Mouse (Mus musculus) midbrain, embryonic 14.5 days (tissue): ENCODE results near the gene Lrba. TPM values are rescaled to one million over a fixed set of nuclear protein-coding genes. Genes with fewer than 3 reads are reported as not detected.

ENCODE experiments used
- ATAC-seq: fragments of 200-750 bp; cut with Nextera tagmentation; 2 replicates; pipeline ENCODE4 v1.8.0; 2017; ENCODE audit warnings: moderate number of reproducible peaks, moderate library complexity; ENCODE audit not compliant: low FRiP score, low TSS enrichment
- DNase-seq: peaks from one replicate; pipeline ENCODE4 v3.0.0-alpha.2; 2015
- H3K27ac ChIP-seq: fragments of 300-500 bp; sonication (generic); replicated peaks from 2 replicates; pipeline ENCODE4 v1.5.1; 2014; ENCODE audit warnings: mild to moderate bottlenecking, low read depth, low read length, moderate library complexity
- H3K27me3 ChIP-seq: fragments of 300-500 bp; sonication (generic); 2 replicates; pipeline ENCODE4 v1.6.1; 2014; ENCODE audit warnings: low read length, control low read depth, mixed read lengths; ENCODE audit not compliant: control insufficient read depth, insufficient read depth
- H3K36me3 ChIP-seq: fragments of 300-500 bp; sonication (generic); 2 replicates; pipeline ENCODE4 v1.6.1; 2014; ENCODE audit warnings: low read length, control low read depth; ENCODE audit not compliant: control insufficient read depth, insufficient read depth
- H3K4me1 ChIP-seq: fragments of 300-500 bp; sonication (generic); 2 replicates; pipeline ENCODE4 v1.6.1; 2014; ENCODE audit warnings: mild to moderate bottlenecking, antibody characterized with exemption, low read length, control low read depth; ENCODE audit not compliant: control insufficient read depth, insufficient read depth
- H3K4me2 ChIP-seq: fragments of 300-500 bp; sonication (generic); 2 replicates; pipeline ENCODE4 v1.6.1; 2014; ENCODE audit warnings: mild to moderate bottlenecking, low read length, moderate library complexity
- H3K4me3 ChIP-seq: fragments of 300-500 bp; sonication (generic); replicated peaks from 2 replicates; pipeline ENCODE4 v1.5.1; 2014; ENCODE audit warnings: low read depth, low read length
- H3K9ac ChIP-seq: fragments of 300-500 bp; sonication (generic); replicated peaks from 2 replicates; pipeline ENCODE4 v1.6.1; 2014; ENCODE audit warnings: mild to moderate bottlenecking, low read length, moderate library complexity
- H3K9me3 ChIP-seq: fragments of 300-500 bp; sonication (generic); 2 replicates; pipeline ENCODE4 v1.6.1; 2016; ENCODE audit warnings: low read length, control low read depth, mixed read lengths; ENCODE audit not compliant: control insufficient read depth
- WGBS: fragments of 180-500 bp; shearing (Covaris S2); extraction: QIAGEN DNeasy Blood & Tissue Kit; methylation state at CpG from one replicate; pipeline ENCODE4 v1.1.7; 2014; 5-methylcytosine and 5-hydroxymethylcytosine counted together
- polyA plus RNA-seq: library from polyadenylated mRNA; unstranded; fragments of >200 nt; fragmentation: Nextera tagmentation; extraction: Ambion mirVana; gene quantifications from 2 replicates; pipeline ENCODE4 v1.2.1, GENCODE M21; 2014

Gene Lrba
- polyA plus RNA-seq, 1 experiment from 2014 or later, result 10.2 TPM

DNA sequence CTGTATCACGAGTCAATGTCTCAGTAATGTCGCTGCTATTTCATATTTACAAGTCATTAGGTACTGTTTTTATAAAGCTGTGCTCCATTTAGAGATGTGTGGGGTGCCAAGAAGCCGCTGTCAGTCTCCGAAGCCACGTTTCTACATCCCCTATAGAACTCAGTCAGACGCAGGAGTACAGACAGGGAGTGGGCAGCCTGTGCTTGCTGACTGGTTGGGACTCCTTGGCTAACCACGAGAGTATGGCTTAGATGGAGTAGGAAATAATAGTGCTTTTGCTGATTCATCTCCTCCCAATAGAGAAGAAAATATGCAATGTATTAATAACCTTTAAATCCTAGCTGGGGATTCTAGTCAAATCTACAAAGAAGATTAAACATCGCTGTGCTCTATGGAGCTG, 576.4 kb downstream of the Lrba start:
- Histone ChIP-seq H3K9ac (no peak overlapping the region), H3K4me2 (no peak overlapping the region), H3K4me1 (no peaks in the 10 kb centered on the region), H3K9me3 (no peaks in the 10 kb centered on the region), H3K27ac (no peak overlapping the region), H3K27me3 (no peaks in the 10 kb centered on the region), H3K4me3 (no peak overlapping the region), H3K36me3 (peaks cover 60% of the 10 kb centered on the region)
- DNase-seq, result no peak
- WGBS, result 81% methylated on average over 8 of the region's 8 CpGs
- ATAC-seq, result no peak

DNA sequence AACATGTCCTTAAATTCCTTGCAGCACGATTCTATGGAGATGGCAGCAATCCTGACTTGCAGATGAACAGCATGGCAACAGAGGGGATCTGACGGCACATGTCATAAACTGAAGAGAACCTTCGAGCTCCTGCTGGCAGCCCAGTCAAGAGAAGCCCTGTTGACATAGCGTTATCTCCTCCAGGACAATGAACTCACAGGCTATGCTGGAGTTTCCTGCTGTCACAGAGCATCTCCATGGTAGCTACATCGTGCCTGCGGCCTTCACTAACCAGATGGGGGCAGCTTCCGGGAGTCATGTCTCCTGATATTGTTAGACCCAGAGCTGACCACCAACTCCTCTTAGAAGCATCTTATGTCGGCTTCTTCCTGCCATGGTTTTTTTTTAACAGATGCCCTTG, 578.3 kb downstream of the Lrba start:
- no peak for ATAC-seq
- no peak for DNase-seq
- Histone ChIP-seq H3K4me3 (no peak overlapping the region), H3K4me2 (no peak overlapping the region), H3K4me1 (no peaks in the 10 kb centered on the region), H3K9me3 (no peaks in the 10 kb centered on the region), H3K27ac (no peak overlapping the region), H3K9ac (no peak overlapping the region), H3K36me3 (peaks cover 51% of the 10 kb centered on the region), H3K27me3 (no peaks in the 10 kb centered on the region)
- WGBS, result 44% methylated on average over 8 of the region's 8 CpGs

DNA sequence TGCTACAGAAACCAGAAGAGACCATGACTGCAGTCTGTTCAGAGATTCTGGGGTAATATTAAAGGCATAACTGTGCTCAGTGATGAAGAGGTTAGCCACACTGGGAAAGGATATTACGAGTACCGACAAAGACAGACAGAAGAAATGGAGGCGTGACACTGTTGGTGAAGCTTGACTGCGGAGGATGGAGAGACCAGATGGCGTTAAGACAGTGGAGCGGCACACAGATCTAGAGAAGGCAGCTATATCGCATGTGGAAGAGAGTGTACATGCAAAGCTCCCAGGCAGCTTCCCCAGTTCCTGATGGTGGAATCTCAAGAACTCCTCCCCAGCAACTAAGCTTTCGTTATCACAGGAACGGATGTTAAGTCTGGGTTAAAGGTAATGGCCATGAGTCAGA, 579.8 kb downstream of the Lrba start:
- H3K36me3 ChIP-seq, result peaks cover 41% of the 10 kb centered on the region
- no peak overlapping the region for H3K9ac ChIP-seq
- DNase-seq (no peak), ATAC-seq (no peak)
- H3K4me1 ChIP-seq, result no peaks in the 10 kb centered on the region
- H3K4me2 ChIP-seq, result no peak overlapping the region
- no peaks in the 10 kb centered on the region for H3K9me3 ChIP-seq
- H3K4me3 ChIP-seq, result no peak overlapping the region
- H3K27ac ChIP-seq, result no peak overlapping the region; the same call in 1 of the 2 replicates
- WGBS, result 93% methylated on average over 9 of the region's 9 CpGs
- no peaks in the 10 kb centered on the region for H3K27me3 ChIP-seq

DNA sequence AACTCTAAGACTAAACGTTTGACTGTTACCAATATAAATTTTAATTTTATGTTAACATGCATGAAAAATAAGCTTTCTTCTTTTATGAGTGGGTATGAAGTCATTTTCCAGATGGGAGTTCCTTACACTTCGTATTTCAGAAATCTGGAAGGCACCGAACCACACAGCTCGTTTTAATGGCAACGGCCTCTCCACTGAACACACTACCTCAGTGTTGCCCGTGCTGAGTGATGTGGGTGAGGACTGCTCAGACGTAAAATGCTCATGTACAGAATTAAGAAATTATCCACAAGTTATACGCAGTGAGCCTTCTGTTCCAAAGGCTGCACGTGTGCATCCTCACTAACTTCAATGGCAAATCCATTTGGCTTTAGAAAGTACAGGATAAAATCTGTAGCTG, 582.4 kb downstream of the Lrba start:
- no peaks in the 10 kb centered on the region for H3K27me3 ChIP-seq
- H3K4me2 ChIP-seq, result no peak overlapping the region
- no peak for DNase-seq
- no peak for ATAC-seq
- peaks cover 39% of the 10 kb centered on the region for H3K36me3 ChIP-seq
- H3K27ac ChIP-seq, result no peak overlapping the region
- peaks cover 6% of the 10 kb centered on the region; the same call in 1 of the 2 replicates for H3K4me1 ChIP-seq
- no peaks in the 10 kb centered on the region for H3K9me3 ChIP-seq
- H3K9ac ChIP-seq, result no peak overlapping the region
- 98% methylated on average over 9 of the region's 9 CpGs for WGBS
- H3K4me3 ChIP-seq, result no peak overlapping the region

DNA sequence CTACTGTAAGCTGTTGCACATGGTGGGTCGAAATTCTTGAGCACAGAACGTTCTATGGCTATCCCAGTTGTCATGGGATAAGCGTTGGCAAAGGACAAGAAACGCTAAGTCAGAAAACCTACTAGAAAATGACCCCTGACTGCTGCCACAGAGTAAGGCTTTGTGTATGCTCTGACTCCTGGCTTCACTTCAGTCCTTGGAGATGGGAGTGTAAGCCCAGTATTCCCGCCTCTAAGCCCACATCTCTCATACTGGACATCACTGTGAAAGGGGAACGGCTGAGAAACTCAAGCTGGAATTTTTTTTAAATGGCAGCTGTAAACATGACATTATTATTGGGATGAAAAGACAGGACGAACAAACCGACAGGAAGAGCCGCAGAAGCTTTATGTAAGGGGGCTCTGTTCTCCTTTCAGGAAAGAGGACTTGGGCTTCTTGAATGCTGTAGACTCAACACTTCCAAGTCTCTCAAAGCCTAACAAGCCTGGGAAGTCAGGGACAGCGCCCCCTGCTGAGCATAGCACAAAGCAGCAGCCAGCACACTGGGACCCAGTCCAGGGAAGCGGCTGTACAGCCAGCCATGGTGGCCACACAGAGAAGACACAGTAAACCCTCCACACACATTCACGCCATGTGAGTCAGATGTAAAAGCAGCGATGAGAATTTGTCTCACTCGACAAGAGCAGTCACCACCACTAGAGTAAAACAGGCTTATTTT, 583.4 kb downstream of the Lrba start:
- 74% methylated on average over 14 of the region's 14 CpGs for WGBS
- Histone ChIP-seq H3K27me3 (no peaks in the 10 kb centered on the region), H3K36me3 (peaks cover 31% of the 10 kb centered on the region), H3K4me3 (no peak overlapping the region), H3K4me1 (peaks cover 6% of the 10 kb centered on the region; the same call in 1 of the 2 replicates), H3K4me2 (no peak overlapping the region), H3K9me3 (no peaks in the 10 kb centered on the region), H3K27ac (no peak overlapping the region), H3K9ac (no peak overlapping the region)
- DNase-seq, result peak; percentile 65
- ATAC-seq, result no peak

DNA sequence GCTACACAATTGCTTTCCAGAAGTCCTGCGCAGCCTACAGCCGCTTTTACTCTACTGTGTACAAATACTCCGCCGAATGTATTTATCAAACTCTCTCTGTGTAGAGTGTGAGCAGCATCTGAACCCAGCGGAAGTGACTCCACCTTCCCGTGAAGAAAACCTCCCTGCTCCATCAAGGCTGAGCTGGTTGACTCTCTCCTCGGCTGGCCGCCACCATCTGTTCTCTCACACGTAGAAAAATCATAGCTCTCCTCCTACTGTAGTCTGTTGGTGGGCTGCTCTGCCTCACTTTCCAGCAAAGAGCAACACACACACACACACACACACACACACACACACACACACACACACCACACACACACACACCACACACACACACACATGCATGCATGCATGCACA, 584.7 kb downstream of the Lrba start:
- peaks cover 33% of the 10 kb centered on the region for H3K36me3 ChIP-seq
- DNase-seq (no peak), ATAC-seq (no peak)

DNA sequence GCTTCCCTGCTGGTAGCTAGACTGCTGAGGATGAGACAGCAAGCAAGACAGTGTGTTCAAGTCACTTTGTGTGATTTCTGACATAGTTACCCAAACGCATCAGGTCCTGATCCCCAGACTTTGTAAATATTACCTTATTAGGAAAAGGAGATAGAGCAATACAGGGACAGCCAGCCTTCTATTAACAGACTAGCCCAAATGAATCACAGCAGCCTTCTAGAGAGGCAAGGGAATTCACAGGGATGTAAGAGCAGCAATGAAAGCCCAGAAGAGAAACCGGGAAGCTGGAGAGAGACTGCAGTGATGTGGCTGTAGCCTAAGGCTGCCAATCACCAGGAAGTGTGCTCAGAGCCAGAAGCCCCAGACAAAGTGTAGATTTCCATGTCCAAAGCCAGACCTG, 585.2 kb downstream of the Lrba start:
- H3K4me1 ChIP-seq, result peaks cover 6% of the 10 kb centered on the region; the same call in 1 of the 2 replicates
- H3K4me2 ChIP-seq, result no peak overlapping the region
- no peak overlapping the region for H3K9ac ChIP-seq
- DNase-seq (no peak), ATAC-seq (no peak)
- H3K27me3 ChIP-seq, result no peaks in the 10 kb centered on the region
- peaks cover 33% of the 10 kb centered on the region for H3K36me3 ChIP-seq
- H3K4me3 ChIP-seq, result no peak overlapping the region
- 65% methylated on average over 2 of the region's 2 CpGs for WGBS
- no peaks in the 10 kb centered on the region for H3K9me3 ChIP-seq
- H3K27ac ChIP-seq, result peak overlapping the region; percentile 38

More for the DNA sequence above, 584.7 kb downstream of the Lrba start:
- Histone ChIP-seq H3K9me3 (no peaks in the 10 kb centered on the region), H3K4me1 (peaks cover 6% of the 10 kb centered on the region; the same call in 1 of the 2 replicates), H3K4me2 (no peak overlapping the region), H3K4me3 (no peak overlapping the region), H3K27me3 (no peaks in the 10 kb centered on the region), H3K9ac (no peak overlapping the region), H3K27ac (peak overlapping the region; percentile 38)
- 83% methylated on average over 9 of the region's 9 CpGs for WGBS

DNA sequence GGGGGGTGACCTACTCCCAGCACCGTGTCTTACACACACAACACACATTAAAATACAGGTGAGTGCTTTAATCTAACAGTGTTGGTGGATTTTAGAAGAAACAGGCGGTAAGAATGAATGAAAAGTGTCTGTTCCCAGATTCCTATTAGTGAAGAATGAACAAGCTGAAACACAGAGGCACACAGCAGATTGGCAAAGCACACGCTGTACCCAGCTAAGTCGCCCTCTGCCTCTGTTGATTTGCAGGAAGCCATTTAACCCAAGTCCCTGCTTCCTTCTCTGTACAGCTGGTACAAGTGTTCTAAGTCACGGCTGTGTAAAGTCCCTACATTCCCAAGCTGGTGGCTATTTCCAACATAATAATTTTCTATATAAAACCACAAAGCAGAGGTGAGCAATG, 586.4 kb downstream of the Lrba start:
- 92% methylated on average over 5 of the region's 5 CpGs for WGBS
- H3K27ac ChIP-seq, result no peak overlapping the region
- peaks cover 32% of the 10 kb centered on the region for H3K36me3 ChIP-seq
- no peak overlapping the region for H3K9ac ChIP-seq
- H3K4me2 ChIP-seq, result no peak overlapping the region
- no peak overlapping the region for H3K4me3 ChIP-seq
- ATAC-seq, result no peak
- no peaks in the 10 kb centered on the region for H3K9me3 ChIP-seq
- H3K27me3 ChIP-seq, result no peaks in the 10 kb centered on the region
- no peak for DNase-seq
- H3K4me1 ChIP-seq, result peaks cover 6% of the 10 kb centered on the region; the same call in 1 of the 2 replicates

DNA sequence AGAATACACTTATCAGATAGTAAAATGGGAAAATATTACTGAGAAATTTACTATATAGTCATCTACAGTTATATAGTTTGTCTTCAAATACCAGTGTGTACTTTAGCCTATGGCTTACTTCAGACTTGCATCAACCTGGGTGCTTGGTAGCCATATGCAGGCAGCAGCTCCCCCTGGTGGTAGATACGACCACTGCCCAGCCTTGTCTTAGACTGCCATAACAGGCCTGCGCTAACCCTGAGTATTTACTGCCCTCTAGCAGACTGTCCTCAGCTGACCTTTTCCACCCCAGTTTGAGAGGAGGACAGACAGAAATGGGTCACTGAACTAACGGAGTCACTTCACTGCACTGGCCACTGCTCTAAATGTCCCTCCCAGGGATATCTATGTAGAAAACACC, 588.2 kb downstream of the Lrba start:
- DNase-seq (peak; percentile 90), ATAC-seq (peak; percentile 69; the same call in 1 of the 2 replicates)
- Histone ChIP-seq H3K4me1 (peaks cover 8% of the 10 kb centered on the region; the same call in 1 of the 2 replicates), H3K4me3 (no peak overlapping the region), H3K4me2 (no peak overlapping the region), H3K27ac (no peak overlapping the region), H3K36me3 (peaks cover 32% of the 10 kb centered on the region), H3K9me3 (no peaks in the 10 kb centered on the region), H3K9ac (no peak overlapping the region), H3K27me3 (no peaks in the 10 kb centered on the region)
- WGBS, result 21% methylated on average over 3 of the region's 3 CpGs
